21 mouse cellular contexts compared by ENCODE assay signal in the genomic region with DNA sequence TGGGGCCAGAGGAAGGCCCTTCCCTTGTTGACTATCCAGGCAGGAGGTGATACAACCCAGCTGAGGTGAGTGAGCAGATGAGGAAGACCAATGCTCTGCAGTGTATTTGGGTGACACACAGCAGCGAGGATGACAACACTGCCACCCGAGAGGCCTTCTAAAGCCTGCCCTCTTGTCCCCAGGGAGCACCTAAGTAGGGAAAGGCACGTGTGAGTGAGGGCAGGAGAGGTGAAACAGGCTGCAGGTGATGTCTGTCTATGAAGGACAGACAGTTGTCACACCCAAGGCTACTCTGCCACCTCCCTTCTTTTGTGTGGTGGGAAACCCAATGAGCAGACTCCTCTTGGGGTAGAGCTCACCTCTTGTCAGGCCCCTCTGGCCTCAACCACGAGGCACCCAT. TPM values are rescaled to one million over a fixed set of nuclear protein-coding genes. Genes with fewer than 3 reads are reported as not detected.
"Had no signal": no experiment of that assay in that cellular context is flagged by ENCODE, and none has a peak within 500 bp of the region (broad histone marks: within the 10 kb centered on the region; RNA-seq: fewer than 3 reads in every experiment).

No protein-coding gene starts in this region.

- H3K4me2 ChIP-seq: limb, embryonic 15.5 days; liver, embryonic 12.5 days; lung, embryonic 14.5 days; midbrain, embryonic 15.5 days; neural tube, embryonic 13.5 days had no signal

- H3K4me3 ChIP-seq: layer of hippocampus, adult 2 months; left cerebral cortex, adult 2 months; limb, embryonic 15.5 days; liver, embryonic 12.5 days; midbrain, embryonic 15.5 days; neural tube, embryonic 13.5 days had no signal

- H3K9me3 ChIP-seq: limb, embryonic 15.5 days; liver, embryonic 12.5 days; midbrain, embryonic 15.5 days; neural tube, embryonic 13.5 days had no signal

- DNase-seq: kidney, adult 18-20 months; kidney, postnatal 10 days; kidney, postnatal 4 days; lung, postnatal 14 days; retina, postnatal 1 day; thymus, postnatal 36 days had no signal

- H3K9ac ChIP-seq: limb, embryonic 15.5 days; liver, embryonic 12.5 days; lung, embryonic 14.5 days; midbrain, embryonic 15.5 days; neural tube, embryonic 13.5 days had no signal

- ATAC-seq: liver, embryonic 12.5 days; midbrain, embryonic 15.5 days had no signal

- H3K36me3 ChIP-seq: limb, embryonic 15.5 days; liver, embryonic 12.5 days; midbrain, embryonic 15.5 days; neural tube, embryonic 13.5 days had no signal

- H3K27ac ChIP-seq: layer of hippocampus, adult 2 months; left cerebral cortex, adult 2 months; limb, embryonic 15.5 days; liver, embryonic 12.5 days; midbrain, embryonic 15.5 days; neural tube, embryonic 13.5 days had no signal

- H3K27me3 ChIP-seq: limb, embryonic 15.5 days; midbrain, embryonic 15.5 days; neural tube, embryonic 13.5 days had no signal

RNA-seq across cellular contexts. Expression of gene Prss38, which starts 14.2 kb away (rescaled TPM):
- total RNA-seq: layer of hippocampus, adult 2 months; layer of hippocampus, postnatal 25 days; left cerebral cortex, adult 2 months; left cerebral cortex, postnatal 14 days; megakaryocyte-erythroid progenitor cell, adult 5-6 weeks had no signal
- polyA plus RNA-seq: kidney, embryonic 14.5 days; limb, embryonic 11.5 days; liver, embryonic 12.5 days; liver, embryonic 16.5 days; lung, embryonic 14.5 days; neural tube, embryonic 13.5 days; spleen, adult 2 months; thymus, postnatal 0 days had no signal
